10 mouse cellular contexts compared by ENCODE assay signal in genomic region chr12:84214495-84215175, GRCm38 (mm10). TPM values are rescaled to one million over a fixed set of nuclear protein-coding genes. Genes with fewer than 3 reads are reported as not detected.
A peak's percentile ranks its signal among the peaks of the same experiment; 100 is the strongest.
DNase-seq lines count a peak whose midpoint lies in the region; ATAC-seq and TF ChIP-seq lines count a peak whose summit lies in the region.
"Had no signal": no experiment of that assay in that cellular context is flagged by ENCODE, and none has a peak within 500 bp of the region (broad histone marks: within the 10 kb centered on the region; RNA-seq: fewer than 3 reads in every experiment).

No protein-coding gene starts in this region.

- no peak for ATAC-seq in midbrain, postnatal 0 days (ENCODE audit: low FRiP score)
- ATAC-seq in midbrain, embryonic 16.5 days = no peak
- ATAC-seq in limb, embryonic 15.5 days (ENCODE audit: insufficient number of reproducible peaks, low FRiP score, low TSS enrichment, low read depth) = no peak
- ATAC-seq in stomach, embryonic 16.5 days (ENCODE audit: insufficient read depth, low FRiP score) = no peak

- no peak for TF ChIP-seq CTCF in midbrain, postnatal 0 days (IDR thresholded peaks at IDR 0.05)

- no peak overlapping the region for H3K4me2 ChIP-seq in midbrain, postnatal 0 days (ENCODE audit: low read depth, low read length, poor library complexity, severe bottlenecking)
- H3K4me2 ChIP-seq in midbrain, embryonic 16.5 days (ENCODE audit: low read length) = no peak overlapping the region
- H3K4me2 ChIP-seq in limb, embryonic 15.5 days = 0 out of 2 replicates have a peak overlapping the region, but pooled peaks have one; percentile 2
- H3K4me2 ChIP-seq in stomach, embryonic 16.5 days (ENCODE audit: low read depth, low read length) = no peak overlapping the region

- H3K9ac ChIP-seq in midbrain, postnatal 0 days (replicated peaks; ENCODE audit: low read length, poor library complexity, severe bottlenecking) = no peak overlapping the region
- H3K9ac ChIP-seq in midbrain, embryonic 16.5 days (ENCODE audit: low read depth, low read length) = no peak overlapping the region
- no peak overlapping the region for H3K9ac ChIP-seq in limb, embryonic 15.5 days
- no peak overlapping the region for H3K9ac ChIP-seq in stomach, embryonic 16.5 days (ENCODE audit: low read length)
- H3K9ac ChIP-seq: liver, embryonic 14.5 days had no signal

- H3K27me3 ChIP-seq in heart, embryonic 10.5 days (ENCODE audit: insufficient read depth, poor library complexity, severe bottlenecking) = peaks cover under 1% of the 10 kb centered on the region; the same call in 1 of the 2 replicates
- H3K27me3 ChIP-seq in midbrain, postnatal 0 days (ENCODE audit: insufficient read depth, low read length) = 0 out of 2 replicates have a peak, but pooled peaks cover 10% of the 10 kb centered on the region
- no peaks in the 10 kb centered on the region for H3K27me3 ChIP-seq in midbrain, embryonic 16.5 days (ENCODE audit: control insufficient read depth, insufficient read depth, low read depth, low read length)
- H3K27me3 ChIP-seq in limb, embryonic 15.5 days = no peaks in the 10 kb centered on the region
- no peaks in the 10 kb centered on the region for H3K27me3 ChIP-seq in stomach, embryonic 16.5 days (ENCODE audit: control insufficient read depth, insufficient read depth, low read length)

- WGBS in heart, embryonic 10.5 days = 44% methylated on average over 14 of the region's 14 CpGs
- 39% methylated on average over 14 of the region's 14 CpGs for WGBS in midbrain, postnatal 0 days
- 32% methylated on average over 14 of the region's 14 CpGs for WGBS in midbrain, embryonic 16.5 days
- 33% methylated on average over 14 of the region's 14 CpGs for WGBS in limb, embryonic 15.5 days
- 57% methylated on average over 14 of the region's 14 CpGs for WGBS in stomach, embryonic 16.5 days

- H3K27ac ChIP-seq in heart, embryonic 10.5 days = peak overlapping the region; percentile 36; the same call in 1 of the 2 replicates
- no peak overlapping the region for H3K27ac ChIP-seq in midbrain, postnatal 0 days (ENCODE audit: low read depth, low read length)
- no peak overlapping the region for H3K27ac ChIP-seq in midbrain, embryonic 16.5 days (ENCODE audit: low read length)
- H3K27ac ChIP-seq in limb, embryonic 15.5 days = peak overlapping the region; percentile 75
- peak overlapping the region; percentile 65 for H3K27ac ChIP-seq in stomach, embryonic 16.5 days (ENCODE audit: low read length)
- H3K27ac ChIP-seq: liver, embryonic 14.5 days had no signal

- intact Hi-C loops in left cerebral cortex, postnatal 4 days (cut with DNase I) = no loop called here

- peaks cover 3% of the 10 kb centered on the region; the same call in 1 of the 2 replicates for H3K36me3 ChIP-seq in heart, embryonic 10.5 days
- no peaks in the 10 kb centered on the region for H3K36me3 ChIP-seq in midbrain, postnatal 0 days (ENCODE audit: insufficient read depth, low read length)
- no peaks in the 10 kb centered on the region for H3K36me3 ChIP-seq in midbrain, embryonic 16.5 days (ENCODE audit: control insufficient read depth, insufficient read depth, low read length)
- H3K36me3 ChIP-seq in limb, embryonic 15.5 days = 0 out of 2 replicates have a peak, but pooled peaks cover 6% of the 10 kb centered on the region
- no peaks in the 10 kb centered on the region for H3K36me3 ChIP-seq in stomach, embryonic 16.5 days (ENCODE audit: control insufficient read depth, insufficient read depth, low read length)

- no peaks in the 10 kb centered on the region for H3K9me3 ChIP-seq in heart, embryonic 10.5 days
- no peaks in the 10 kb centered on the region for H3K9me3 ChIP-seq in midbrain, postnatal 0 days (ENCODE audit: low read length)
- H3K9me3 ChIP-seq in midbrain, embryonic 16.5 days (replicated peaks; ENCODE audit: control insufficient read depth, low read length, poor library complexity, severe bottlenecking) = no peaks in the 10 kb centered on the region
- H3K9me3 ChIP-seq in limb, embryonic 15.5 days = no peaks in the 10 kb centered on the region
- H3K9me3 ChIP-seq in stomach, embryonic 16.5 days (replicated peaks; ENCODE audit: control insufficient read depth, low read length) = no peaks in the 10 kb centered on the region

- no peak overlapping the region; the same call in 1 of the 2 replicates for H3K4me3 ChIP-seq in heart, embryonic 10.5 days
- H3K4me3 ChIP-seq in midbrain, postnatal 0 days (ENCODE audit: low read depth, low read length) = no peak overlapping the region
- no peak overlapping the region for H3K4me3 ChIP-seq in midbrain, embryonic 16.5 days (ENCODE audit: low read depth, low read length)
- no peak overlapping the region for H3K4me3 ChIP-seq in limb, embryonic 15.5 days
- no peak overlapping the region for H3K4me3 ChIP-seq in stomach, embryonic 16.5 days (replicated peaks; ENCODE audit: low read length)

- no peak for DNase-seq in heart, embryonic 10.5 days (ENCODE audit: low spot score)
- no peak for DNase-seq in heart, postnatal 4 days
- DNase-seq in midbrain, postnatal 0 days (ENCODE audit: low spot score) = peak; percentile 34
- DNase-seq in left cerebral cortex, postnatal 4 days = no peak
- DNase-seq in right cerebral cortex, postnatal 14 days = no peak
- DNase-seq: cerebellum, adult 11-12 months had no signal

- peaks cover 92% of the 10 kb centered on the region for H3K4me1 ChIP-seq in heart, embryonic 10.5 days
- no peaks in the 10 kb centered on the region for H3K4me1 ChIP-seq in midbrain, postnatal 0 days (ENCODE audit: insufficient read depth, low read length)
- H3K4me1 ChIP-seq in midbrain, embryonic 16.5 days (ENCODE audit: control insufficient read depth, insufficient read depth, low read length) = peaks cover 8% of the 10 kb centered on the region
- peaks cover 71% of the 10 kb centered on the region for H3K4me1 ChIP-seq in limb, embryonic 15.5 days
- H3K4me1 ChIP-seq in stomach, embryonic 16.5 days (ENCODE audit: control insufficient read depth, insufficient read depth, low read length) = peaks cover 51% of the 10 kb centered on the region

RNA-seq across cellular contexts. Expression of gene Elmsan1, which starts 4.0 kb away (rescaled TPM):
- 8.0 and 10.5 TPM in 2 replicates for polyA plus RNA-seq in heart, embryonic 10.5 days (2016; fragmentation: Nextera tagmentation; extraction: Ambion mirVana)
- 10 to 100 TPM; 18.5 to 18.6 TPM for total RNA-seq in heart, postnatal 4 days (2021)
- total RNA-seq in midbrain, postnatal 0 days (2014; rRNA removed) = 8.5 and 15.6 TPM in 2 replicates
- polyA plus RNA-seq in midbrain, postnatal 0 days (2015; fragmentation: Nextera tagmentation; extraction: Ambion mirVana) = 2.0 and 3.0 TPM in 2 replicates
- 2.7 and 3.6 TPM in 2 replicates for polyA plus RNA-seq in midbrain, embryonic 16.5 days (2015; fragmentation: Nextera tagmentation; extraction: Ambion mirVana)
- polyA plus RNA-seq in limb, embryonic 15.5 days (2015; fragmentation: Nextera tagmentation; extraction: Ambion mirVana) = 13.2 and 13.8 TPM in 2 replicates
- 8.7 and 9.4 TPM in 2 replicates for polyA plus RNA-seq in stomach, embryonic 16.5 days (2015; fragmentation: Nextera tagmentation; extraction: Ambion mirVana)
- 10 to 100 TPM; 12.9 to 14.9 TPM for total RNA-seq in left cerebral cortex, postnatal 4 days (2021)

Comparison
In these comparisons a context has a peak if more than half of its experiments do, and no peak if none do; other contexts are left out.
1. H3K27ac ChIP-seq: peak in heart, embryonic 10.5 days (single experiment), limb, embryonic 15.5 days (single experiment) and stomach, embryonic 16.5 days (single experiment); none in midbrain, postnatal 0 days (single experiment) and midbrain, embryonic 16.5 days (single experiment).